Mouse (Mus musculus) urinary bladder, postnatal 14 days (tissue): ENCODE data around the gene Pla2g4a.

Source experiments
- DNase-seq: peaks from one replicate; pipeline ENCODE4 v3.0.0; 2021; ENCODE audit warnings: low spot score

The Pla2g4a gene

GRCm38 (mm10) chr1:149854867-149855266, 106.2 kb downstream of the Pla2g4a start:
- no peak for DNase-seq

- no peak for DNase-seq
Observed at GRCm38 (mm10) chr1:149846655-149847054, 114.4 kb downstream of the Pla2g4a start.

GRCm38 (mm10) chr1:149841845-149842244, 119.2 kb downstream of the Pla2g4a start:
- no peak for DNase-seq

GRCm38 (mm10) chr1:149840961-149841416, 120.1 kb downstream of the Pla2g4a start:
- DNase-seq = no peak

- DNase-seq = no peak
Observed at GRCm38 (mm10) chr1:149840312-149840930, 120.7 kb downstream of the Pla2g4a start.

GRCm38 (mm10) chr1:149836496-149836895, 124.6 kb downstream of the Pla2g4a start:
- DNase-seq = no peak

- no peak for DNase-seq
Observed at GRCm38 (mm10) chr1:149833876-149834275, 127.2 kb downstream of the Pla2g4a start.

- DNase-seq = no peak
Observed at GRCm38 (mm10) chr1:149832952-149833351, 128.1 kb downstream of the Pla2g4a start.

- DNase-seq = no peak
Observed at GRCm38 (mm10) chr1:149832514-149832913, 128.6 kb downstream of the Pla2g4a start.

GRCm38 (mm10) chr1:149831100-149831499, 130.0 kb downstream of the Pla2g4a start:
- no peak for DNase-seq

GRCm38 (mm10) chr1:149813616-149814345, 147.3 kb downstream of the Pla2g4a start:
- no peak for DNase-seq

- DNase-seq = no peak
Observed at GRCm38 (mm10) chr1:149809527-149809926, 151.6 kb downstream of the Pla2g4a start.
